Mouse (Mus musculus) neural tube, embryonic 15.5 days (tissue): ENCODE data around the gene Rpl36. TPM values are rescaled to one million over a fixed set of nuclear protein-coding genes. Genes with fewer than 3 reads are reported as not detected.

Experiments
- ATAC-seq: fragments of 200-750 bp; cut with Nextera tagmentation; 2 replicates; pipeline ENCODE4 v1.8.0; 2017; ENCODE audit warnings: mild to moderate bottlenecking, moderate TSS enrichment, moderate library complexity; ENCODE audit not compliant: low FRiP score
- H3K27ac ChIP-seq: fragments of 300-500 bp; sonication (generic); replicated peaks from 2 replicates; pipeline ENCODE4 v1.5.1; 2015; ENCODE audit warnings: mild to moderate bottlenecking, inconsistent platforms
- H3K27me3 ChIP-seq: fragments of 300-500 bp; sonication (generic); replicated peaks from 2 replicates; pipeline ENCODE4 v1.6.1; 2015; ENCODE audit warnings: inconsistent platforms
- H3K36me3 ChIP-seq: fragments of 300-500 bp; sonication (generic); 2 replicates; pipeline ENCODE4 v1.6.1; 2015; ENCODE audit warnings: inconsistent platforms
- H3K4me1 ChIP-seq: fragments of 300-500 bp; sonication (generic); 2 replicates; pipeline ENCODE4 v1.6.1; 2015; ENCODE audit warnings: inconsistent platforms
- H3K4me2 ChIP-seq: fragments of 300-500 bp; sonication (generic); 2 replicates; pipeline ENCODE4 v1.6.1; 2015; ENCODE audit warnings: inconsistent platforms, mild to moderate bottlenecking, moderate library complexity
- H3K4me3 ChIP-seq: fragments of 300-500 bp; sonication (generic); replicated peaks from 2 replicates; pipeline ENCODE4 v1.5.1; 2015; ENCODE audit warnings: mild to moderate bottlenecking, inconsistent platforms
- H3K9ac ChIP-seq: fragments of 300-500 bp; sonication (generic); replicated peaks from 2 replicates; pipeline ENCODE4 v1.6.1; 2015; ENCODE audit warnings: mild to moderate bottlenecking, inconsistent platforms
- H3K9me3 ChIP-seq: fragments of 300-500 bp; sonication (generic); replicated peaks from 2 replicates; pipeline ENCODE4 v1.6.1; 2016; ENCODE audit warnings: inconsistent platforms
- WGBS: fragments of 180-500 bp; shearing (Covaris S2); methylation state at CpG from one replicate; pipeline ENCODE4 v1.1.7; 2015; ENCODE audit warnings: mixed read lengths; 5-methylcytosine and 5-hydroxymethylcytosine counted together
- polyA plus RNA-seq: library from polyadenylated mRNA; unstranded; fragments of >200 nt; fragmentation: Nextera tagmentation; extraction: Ambion mirVana; gene quantifications from 2 replicates; pipeline ENCODE4 v1.2.1, GENCODE M21; 2015

The Rpl36 gene
- polyA plus RNA-seq, 1 experiment from 2014 or later: 1,028 TPM

- Histone ChIP-seq H3K27me3 (peaks cover 9% of the 10 kb centered on the region), H3K4me2 (no peak overlapping the region), H3K9me3 (no peaks in the 10 kb centered on the region), H3K4me1 (peaks cover 5% of the 10 kb centered on the region), H3K27ac (no peak overlapping the region), H3K36me3 (no peaks in the 10 kb centered on the region), H3K9ac (no peak overlapping the region), H3K4me3 (no peak overlapping the region)
- ATAC-seq: no peak
- 50% methylated on average over 3 of the region's 3 CpGs for WGBS
Measured at GRCm38 (mm10) chr17:56663659-56664058, 50.4 kb downstream of the Rpl36 start.

Other genes starting within 250 kb of the Rpl36 start
- 206 and 247 TPM in 2 replicates for gene Ptprs, start 136.9 kb upstream of the Rpl36 start, polyA plus RNA-seq
- not detected in 2 replicates for gene Znrf4, start 101.0 kb upstream of the Rpl36 start, polyA plus RNA-seq
- 0.95 and 1.4 TPM in 2 replicates for gene Gm20219, start 59.0 kb upstream of the Rpl36 start, polyA plus RNA-seq
- 73.4 and 76.5 TPM in 2 replicates for gene Safb2, start 28.8 kb upstream of the Rpl36 start, polyA plus RNA-seq
- gene Safb, start 28.6 kb upstream of the Rpl36 start, polyA plus RNA-seq: 95.9 and 103 TPM in 2 replicates
- 205 and 212 TPM in 2 replicates for gene 2410015M20Rik, start 3.6 kb upstream of the Rpl36 start, polyA plus RNA-seq
- 43.3 and 47.2 TPM in 2 replicates for gene Lonp1, start 13.5 kb downstream of the Rpl36 start, polyA plus RNA-seq
- 1.4 and 1.6 TPM in 2 replicates for gene Catsperd, start 14.7 kb downstream of the Rpl36 start, polyA plus RNA-seq
- gene Ranbp3, start 59.9 kb downstream of the Rpl36 start, polyA plus RNA-seq: 94.2 and 95.4 TPM in 2 replicates
- 639 and 709 TPM in 2 replicates for gene Ndufa11, start 104.4 kb downstream of the Rpl36 start, polyA plus RNA-seq
- gene Vmac, start 104.6 kb downstream of the Rpl36 start, polyA plus RNA-seq: 13.8 and 18.1 TPM in 2 replicates
- gene Nrtn, start 144.1 kb downstream of the Rpl36 start, polyA plus RNA-seq: 2.7 and 5.3 TPM in 2 replicates
- 86.4 and 97.6 TPM in 2 replicates for gene Dus3l, start 151.3 kb downstream of the Rpl36 start, polyA plus RNA-seq
- 0.87 and 0.93 TPM in 2 replicates for gene Prr22, start 156.8 kb downstream of the Rpl36 start, polyA plus RNA-seq
- gene Rfx2, start 217.6 kb downstream of the Rpl36 start, polyA plus RNA-seq: 5.1 and 5.3 TPM in 2 replicates